Mouse (Mus musculus): ENCODE data around the gene Wfdc15a.

The Wfdc15a gene

GRCm38 (mm10) chr2:164175850-164176249 is 24.1 kb downstream of the Wfdc15a start:
- DNase-seq = no peak

GRCm38 (mm10) chr2:164174649-164175395 is 25.1 kb downstream of the Wfdc15a start:
- DNase-seq = no peak

- DNase-seq = no peak
These were observed 26.5 kb downstream of the Wfdc15a start for GRCm38 (mm10) chr2:164173394-164173793.

- no peak for DNase-seq
These were observed 29.0 kb downstream of the Wfdc15a start, which contains the start of gene Kcns1 for GRCm38 (mm10) chr2:164170902-164171301. Gene Kcns1 (minus strand): TSS chr2:164171113.

- no peak for DNase-seq
These were observed 29.6 kb downstream of the Wfdc15a start for GRCm38 (mm10) chr2:164170326-164170725.

- no peak for DNase-seq
These were observed 31.4 kb downstream of the Wfdc15a start for GRCm38 (mm10) chr2:164168571-164168946.

DNA sequence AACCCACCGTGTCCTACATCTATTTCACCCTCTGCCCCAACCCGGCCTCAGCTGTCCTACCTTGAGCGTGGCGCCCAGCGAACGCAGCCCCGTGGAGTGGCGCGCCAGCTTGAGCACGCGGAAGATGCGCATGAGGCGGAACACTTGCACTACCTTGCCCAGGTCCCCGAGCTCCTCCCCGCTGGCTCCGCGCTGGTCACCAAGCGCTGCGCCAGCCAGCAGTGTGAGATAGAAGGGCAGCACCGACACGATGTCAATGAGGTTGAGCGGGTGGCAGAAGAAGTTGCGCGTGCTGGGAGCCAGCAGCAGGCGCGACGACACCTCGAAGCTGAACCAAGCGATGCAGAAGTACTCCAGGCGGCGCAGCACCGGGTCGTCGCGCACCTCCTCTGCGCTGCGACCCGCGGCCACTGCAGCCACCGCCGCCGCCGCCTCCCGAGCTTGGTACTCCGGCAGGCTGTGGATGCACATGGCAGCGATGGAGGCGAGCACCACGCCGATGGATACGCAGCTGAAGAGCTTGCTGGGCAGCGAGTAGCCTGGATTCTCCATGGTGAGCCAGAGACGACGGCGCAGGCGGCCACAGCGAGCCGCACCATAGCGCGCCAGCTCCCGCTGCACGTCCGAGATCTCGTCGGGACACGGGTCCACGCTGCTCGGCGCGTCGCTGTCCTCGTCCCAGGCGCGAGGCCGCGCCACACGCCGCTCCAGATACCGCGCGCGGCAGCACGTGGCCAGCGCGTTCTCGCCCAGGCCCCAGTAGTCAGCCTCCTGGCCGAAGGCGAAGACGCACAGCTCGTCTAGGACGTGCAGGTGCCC is 32.0 kb downstream of the Wfdc15a start:
- DNase-seq = no peak

GRCm38 (mm10) chr2:164164941-164165340 is 35.0 kb downstream of the Wfdc15a start:
- DNase-seq = no peak

GRCm38 (mm10) chr2:164161515-164162055 is 38.3 kb downstream of the Wfdc15a start:
- DNase-seq = no peak

- DNase-seq = no peak
These were observed 41.1 kb downstream of the Wfdc15a start for GRCm38 (mm10) chr2:164158838-164159237.

DNA sequence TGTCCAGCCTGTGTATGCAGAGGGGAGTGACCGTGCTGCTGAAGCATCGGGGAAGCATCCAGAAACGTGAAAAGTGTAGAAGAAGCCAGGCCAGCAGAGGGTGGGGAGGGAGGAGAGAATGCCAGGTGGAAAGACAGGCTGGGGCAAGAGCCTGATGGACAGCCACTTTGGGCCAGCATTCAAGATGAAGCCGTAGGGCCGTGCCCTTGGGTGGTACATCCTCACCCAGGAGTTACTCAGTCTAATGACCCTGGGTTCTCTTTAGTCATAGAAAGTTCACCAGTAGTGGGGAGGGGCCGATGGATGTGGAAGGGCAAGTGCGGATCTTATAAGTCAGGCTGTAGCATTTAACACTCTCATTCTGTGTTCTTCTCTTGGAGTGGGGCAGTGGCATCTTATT is 43.8 kb downstream of the Wfdc15a start:
- DNase-seq = no peak

GRCm38 (mm10) chr2:164154007-164154406 is 45.9 kb downstream of the Wfdc15a start:
- DNase-seq = no peak

- DNase-seq = no peak
These were observed 47.6 kb downstream of the Wfdc15a start for GRCm38 (mm10) chr2:164152341-164152740.

- no peak for DNase-seq
These were observed 49.7 kb downstream of the Wfdc15a start for GRCm38 (mm10) chr2:164150086-164150760.

Data from thymus, adult 18-20 months (tissue).